Mouse (Mus musculus) liver, adult (tissue): ENCODE measurements around the gene Olfr679.
"Not testable (repeated sequence)": the region's sequence is repeated elsewhere in the genome, so short reads cannot be mapped to it uniquely, and the experiment has no call there.

ENCODE experiments used
- GATA4 ChIP-seq: IDR thresholded peaks from 2 replicates; pipeline ENCODE4 v1.6.1; 2014; ENCODE audit warnings: mild to moderate bottlenecking, low read length; ENCODE audit not compliant: insufficient replicate concordance

Gene Olfr679

GRCm38 (mm10) chr7:105080905-105081304, at the start of gene Olfr679:
Gene Olfr679 (plus strand): TSS chr7:105081205.
- TF ChIP-seq GATA4: no peak

- no peak for TF ChIP-seq GATA4
Measured at GRCm38 (mm10) chr7:105032398-105032797, 48.6 kb upstream of the Olfr679 start, which contains the start of gene Olfr676. Gene Olfr676 (plus strand): TSS chr7:105032698.

DNA sequence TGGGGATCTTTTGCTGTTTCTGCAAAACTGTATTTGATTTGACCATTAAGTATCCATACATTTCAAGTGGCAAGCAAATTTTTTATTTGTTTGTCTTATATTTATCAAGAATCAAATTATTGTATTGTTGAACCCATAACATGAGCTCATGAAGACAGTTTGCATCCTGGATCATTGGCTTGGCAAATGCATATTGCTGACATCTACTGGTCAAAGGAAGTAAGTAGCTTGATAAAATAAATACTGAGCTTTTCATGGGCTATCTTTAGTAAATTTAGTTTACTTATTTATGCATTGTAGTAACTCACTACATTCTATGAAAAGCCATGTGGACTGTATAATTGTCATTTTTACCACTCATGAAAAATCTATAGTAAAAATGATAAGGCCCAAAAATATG, 22.1 kb upstream of the Olfr679 start:
- TF ChIP-seq GATA4: no peak

GRCm38 (mm10) chr7:105064175-105064574, 16.8 kb upstream of the Olfr679 start, which contains the start of gene Olfr678:
Gene Olfr678 (plus strand): TSS chr7:105064475.
- TF ChIP-seq GATA4: no peak

- TF ChIP-seq GATA4: not testable (repeated sequence)
Measured at GRCm38 (mm10) chr7:105092717-105093116, 11.7 kb downstream of the Olfr679 start, which contains the start of gene Olfr680-ps1. Gene Olfr680-ps1 (minus strand): TSS chr7:105092817.

GRCm38 (mm10) chr7:105116536-105116935, 35.5 kb downstream of the Olfr679 start, which contains the start of gene Olfr681:
Gene Olfr681 (plus strand): TSS chr7:105116836.
- no peak for TF ChIP-seq GATA4
